Mouse (Mus musculus) gastrocnemius, adult 18-20 months (tissue): ENCODE measurements around the gene Timp1. TPM values are rescaled to one million over a fixed set of nuclear protein-coding genes. Genes with fewer than 3 reads are reported as not detected.

Source experiments
- DNase-seq: peaks from one replicate; pipeline ENCODE4 v3.0.0; 2021; ENCODE audit warnings: low spot score
- long read RNA-seq, 2 experiments: library from polyadenylated mRNA; stranded (forward); transcript quantifications; one replicate each; pipeline ENCODE4 v2.0.0; 2021
- total RNA-seq, 2 experiments: library from RNA; stranded (reverse); gene quantifications; 2 replicates each; pipeline ENCODE4 v1.2.3; 2021

Timp1 gene
- 1 to 10 TPM in 1 of 2 experiments, under 1 TPM in 1; 0.62 to 1.7 TPM for total RNA-seq
- long read RNA-seq, experiment 1 = 0 reads
- long read RNA-seq, experiment 2 = 0 reads

- DNase-seq = no peak
Observed at GRCm38 (mm10) chrX:20869962-20870513, at the start of gene Timp1. TSS of gene Timp1 (plus strand) at chrX:20870166.

- DNase-seq = peak; percentile 68
Observed at GRCm38 (mm10) chrX:20828934-20829333, 41.0 kb upstream of the Timp1 start.

- DNase-seq = no peak
Observed at GRCm38 (mm10) chrX:20847232-20847631, 22.7 kb upstream of the Timp1 start.

- no peak for DNase-seq
Observed at GRCm38 (mm10) chrX:20847816-20848215, 22.1 kb upstream of the Timp1 start.

- peak; percentile 95 for DNase-seq
Observed at GRCm38 (mm10) chrX:20848256-20848984, 21.5 kb upstream of the Timp1 start.

GRCm38 (mm10) chrX:20853794-20854193 lies 16.2 kb upstream of the Timp1 start:
- DNase-seq = no peak

- no peak for DNase-seq
Observed at GRCm38 (mm10) chrX:20861453-20862104, 8.4 kb upstream of the Timp1 start.

- no peak for DNase-seq
Observed at GRCm38 (mm10) chrX:20862105-20863065, 7.6 kb upstream of the Timp1 start.

- DNase-seq = no peak
Observed at GRCm38 (mm10) chrX:20863161-20864101, 6.5 kb upstream of the Timp1 start.

- no peak for DNase-seq
Observed at GRCm38 (mm10) chrX:20868091-20868490, 1.9 kb upstream of the Timp1 start.

- no peak for DNase-seq
Observed at GRCm38 (mm10) chrX:20869203-20869602, 763 bp upstream of the Timp1 start.

- DNase-seq = no peak
Observed at GRCm38 (mm10) chrX:20872928-20873500, 3.0 kb downstream of the Timp1 start.

GRCm38 (mm10) chrX:20875241-20875640 lies 5.3 kb downstream of the Timp1 start:
- DNase-seq = no peak

- DNase-seq = no peak
Observed at GRCm38 (mm10) chrX:20910074-20910473, 40.1 kb downstream of the Timp1 start.

GRCm38 (mm10) chrX:20913726-20914125 lies 43.8 kb downstream of the Timp1 start:
- DNase-seq = no peak

- DNase-seq = no peak
Observed at GRCm38 (mm10) chrX:20915075-20915474, 45.1 kb downstream of the Timp1 start.

- no peak for DNase-seq
Observed at GRCm38 (mm10) chrX:20920249-20920843, 50.4 kb downstream of the Timp1 start.

- peak; percentile 53 for DNase-seq
Observed at GRCm38 (mm10) chrX:20920844-20921364, 50.9 kb downstream of the Timp1 start, which contains the start of gene Syn1. TSS of gene Syn1 (minus strand) at chrX:20921004.

- DNase-seq = no peak
Observed at GRCm38 (mm10) chrX:20921366-20921765, 51.4 kb downstream of the Timp1 start.
